Mouse (Mus musculus) c-Kit-positive CD71-negative TER-119-negative erythroid progenitor cells, embryonic 14.5 days (primary cell): ENCODE results near the gene Rad9a.
A peak's percentile ranks its signal among the peaks of the same experiment; 100 is the strongest.

Experiments
- DNase-seq: peaks from one replicate; pipeline ENCODE4 v3.0.0-alpha.2; 2013; ENCODE audit warnings: low read depth

The Rad9a gene

GRCm38 (mm10) chr19:4192251-4192985 is 9.0 kb downstream of the Rad9a start:
- no peak for DNase-seq

GRCm38 (mm10) chr19:4191528-4192250 is 9.8 kb downstream of the Rad9a start, which contains the start of gene Ppp1ca:
Gene Ppp1ca (plus strand): TSS chr19:4192065.
- peak; percentile 94 for DNase-seq

- no peak for DNase-seq
These were observed 10.6 kb downstream of the Rad9a start, which contains the start of gene Tbc1d10c for GRCm38 (mm10) chr19:4190831-4191334. Gene Tbc1d10c (minus strand): TSS chr19:4191284.

GRCm38 (mm10) chr19:4189051-4189620 is 12.3 kb downstream of the Rad9a start:
- no peak for DNase-seq

GRCm38 (mm10) chr19:4187303-4187702 is 14.2 kb downstream of the Rad9a start:
- no peak for DNase-seq

- no peak for DNase-seq
These were observed 16.2 kb downstream of the Rad9a start for GRCm38 (mm10) chr19:4184976-4185975.

- DNase-seq: no peak
These were observed 17.8 kb downstream of the Rad9a start for GRCm38 (mm10) chr19:4183689-4184088.

- peak; percentile 72 for DNase-seq
These were observed 19.6 kb downstream of the Rad9a start for GRCm38 (mm10) chr19:4181892-4182291.

- no peak for DNase-seq
These were observed 21.1 kb downstream of the Rad9a start for GRCm38 (mm10) chr19:4180411-4180810.

GRCm38 (mm10) chr19:4175368-4175947 is 26.0 kb downstream of the Rad9a start, which contains the start of gene Carns1:
Gene Carns1 (minus strand): TSS chr19:4175479.
- DNase-seq: no peak

GRCm38 (mm10) chr19:4172925-4173324 is 28.5 kb downstream of the Rad9a start:
- DNase-seq: no peak

- DNase-seq: no peak
These were observed 29.8 kb downstream of the Rad9a start for GRCm38 (mm10) chr19:4171393-4172290.

- DNase-seq: no peak
These were observed 30.6 kb downstream of the Rad9a start for GRCm38 (mm10) chr19:4170723-4171392.

GRCm38 (mm10) chr19:4169810-4170209 is 31.7 kb downstream of the Rad9a start:
- DNase-seq: no peak

- DNase-seq: peak; percentile 92
These were observed 32.1 kb downstream of the Rad9a start for GRCm38 (mm10) chr19:4169378-4169784.

- DNase-seq: no peak
These were observed 34.6 kb downstream of the Rad9a start for GRCm38 (mm10) chr19:4166678-4167476.

- no peak for DNase-seq
These were observed 36.7 kb downstream of the Rad9a start for GRCm38 (mm10) chr19:4164721-4165120.

GRCm38 (mm10) chr19:4164100-4164499 is 37.4 kb downstream of the Rad9a start:
- no peak for DNase-seq

GRCm38 (mm10) chr19:4163543-4163887 is 37.9 kb downstream of the Rad9a start:
- no peak for DNase-seq
